Mouse (Mus musculus): ENCODE results near the gene Aup1.

Aup1 gene

GRCm38 (mm10) chr6:83054074-83054851, at the start of gene Aup1:
Gene Aup1, plus strand, starts transcription at chr6:83054521.
- peak; percentile 90 to 94 for DNase-seq (ENCODE audit: low read depth in 1 of 2, low spot score in 2 of 2)

- DNase-seq (ENCODE audit: low read depth in 1 of 2, low spot score in 2 of 2) = peak; percentile 76 to 79
Measured at GRCm38 (mm10) chr6:83004872-83005271, 49.4 kb upstream of the Aup1 start.

GRCm38 (mm10) chr6:83005444-83006011, 48.8 kb upstream of the Aup1 start:
- no peak for DNase-seq (ENCODE audit: low read depth in 1 of 2, low spot score in 2 of 2)

GRCm38 (mm10) chr6:83006114-83006513, 48.2 kb upstream of the Aup1 start:
- no peak for DNase-seq (ENCODE audit: low read depth in 1 of 2, low spot score in 2 of 2)

GRCm38 (mm10) chr6:83008659-83009058, 45.7 kb upstream of the Aup1 start:
- no peak for DNase-seq (ENCODE audit: low read depth in 1 of 2, low spot score in 2 of 2)

- no peak for DNase-seq (ENCODE audit: low read depth in 1 of 2, low spot score in 2 of 2)
Measured at GRCm38 (mm10) chr6:83010010-83010409, 44.3 kb upstream of the Aup1 start.

GRCm38 (mm10) chr6:83011255-83011654, 43.1 kb upstream of the Aup1 start:
- no peak for DNase-seq (ENCODE audit: low read depth in 1 of 2, low spot score in 2 of 2)

GRCm38 (mm10) chr6:83011756-83012155, 42.6 kb upstream of the Aup1 start:
- no peak for DNase-seq (ENCODE audit: low read depth in 1 of 2, low spot score in 2 of 2)

- no peak for DNase-seq (ENCODE audit: low read depth in 1 of 2, low spot score in 2 of 2)
Measured at GRCm38 (mm10) chr6:83013444-83013843, 40.9 kb upstream of the Aup1 start.

- DNase-seq (ENCODE audit: low read depth in 1 of 2, low spot score in 2 of 2) = no peak
Measured at GRCm38 (mm10) chr6:83014482-83015466, 39.5 kb upstream of the Aup1 start.

GRCm38 (mm10) chr6:83015749-83016148, 38.6 kb upstream of the Aup1 start:
- no peak for DNase-seq (ENCODE audit: low read depth in 1 of 2, low spot score in 2 of 2)

- DNase-seq (ENCODE audit: low read depth in 1 of 2, low spot score in 2 of 2) = no peak
Measured at GRCm38 (mm10) chr6:83017190-83017589, 37.1 kb upstream of the Aup1 start.

GRCm38 (mm10) chr6:83019044-83019443, 35.3 kb upstream of the Aup1 start:
- no peak for DNase-seq (ENCODE audit: low read depth in 1 of 2, low spot score in 2 of 2)

GRCm38 (mm10) chr6:83020121-83020520, 34.2 kb upstream of the Aup1 start:
- DNase-seq (ENCODE audit: low read depth in 1 of 2, low spot score in 2 of 2) = no peak

GRCm38 (mm10) chr6:83020836-83021593, 33.3 kb upstream of the Aup1 start:
- DNase-seq (ENCODE audit: low read depth in 1 of 2, low spot score in 2 of 2) = no peak

GRCm38 (mm10) chr6:83023008-83023407, 31.3 kb upstream of the Aup1 start:
- DNase-seq (ENCODE audit: low read depth in 1 of 2, low spot score in 2 of 2) = no peak

GRCm38 (mm10) chr6:83023786-83024185, 30.5 kb upstream of the Aup1 start:
- no peak for DNase-seq (ENCODE audit: low read depth in 1 of 2, low spot score in 2 of 2)

- no peak for DNase-seq (ENCODE audit: low read depth in 1 of 2, low spot score in 2 of 2)
Measured at GRCm38 (mm10) chr6:83024421-83024820, 29.9 kb upstream of the Aup1 start.

GRCm38 (mm10) chr6:83025221-83025620, 29.1 kb upstream of the Aup1 start:
- no peak for DNase-seq (ENCODE audit: low read depth in 1 of 2, low spot score in 2 of 2)

- DNase-seq (ENCODE audit: low read depth in 1 of 2, low spot score in 2 of 2) = no peak
Measured at GRCm38 (mm10) chr6:83027293-83027692, 27.0 kb upstream of the Aup1 start.

GRCm38 (mm10) chr6:83027706-83028105, 26.6 kb upstream of the Aup1 start:
- DNase-seq (ENCODE audit: low read depth in 1 of 2, low spot score in 2 of 2) = no peak

All from monocyte, adult 2 months (primary cell).